Comparison of ENCODE assay signal across 9 mouse cellular contexts in genomic region chr19:22554421-22554941, GRCm38 (mm10).
DNase-seq lines count a peak whose midpoint lies in the region; ATAC-seq lines count a peak whose summit lies in the region.
"Had no signal": no experiment of that assay in that cellular context is flagged by ENCODE, and none has a peak within 500 bp of the region (broad histone marks: within the 10 kb centered on the region; RNA-seq: fewer than 3 reads in every experiment).

No protein-coding gene starts in this region.

- H3K27me3 ChIP-seq in kidney, embryonic 14.5 days (ENCODE audit: control insufficient read depth, insufficient read depth, low read length): no peaks in the 10 kb centered on the region
- H3K27me3 ChIP-seq in limb, embryonic 10.5 days (ENCODE audit: low read depth, poor library complexity, severe bottlenecking): no peaks in the 10 kb centered on the region
- no peaks in the 10 kb centered on the region for H3K27me3 ChIP-seq in neural tube, embryonic 15.5 days (replicated peaks)

- H3K36me3 ChIP-seq in kidney, embryonic 14.5 days (ENCODE audit: control insufficient read depth, insufficient read depth, low read length): no peaks in the 10 kb centered on the region
- H3K36me3 ChIP-seq in limb, embryonic 10.5 days: no peaks in the 10 kb centered on the region
- H3K36me3 ChIP-seq in neural tube, embryonic 15.5 days: no peaks in the 10 kb centered on the region

- no peaks in the 10 kb centered on the region for H3K9me3 ChIP-seq in kidney, embryonic 14.5 days (ENCODE audit: control insufficient read depth, low read length)
- no peaks in the 10 kb centered on the region for H3K9me3 ChIP-seq in limb, embryonic 10.5 days (replicated peaks)
- no peaks in the 10 kb centered on the region for H3K9me3 ChIP-seq in neural tube, embryonic 15.5 days (replicated peaks)

- H3K4me3 ChIP-seq in kidney, embryonic 14.5 days (ENCODE audit: low read length): no peak overlapping the region
- no peak overlapping the region for H3K4me3 ChIP-seq in limb, embryonic 10.5 days
- H3K4me3 ChIP-seq in neural tube, embryonic 15.5 days (replicated peaks): no peak overlapping the region

- no peak overlapping the region for H3K27ac ChIP-seq in kidney, embryonic 14.5 days (ENCODE audit: low read depth, low read length)
- peak overlapping the region; percentile 71 for H3K27ac ChIP-seq in limb, embryonic 10.5 days
- H3K27ac ChIP-seq in neural tube, embryonic 15.5 days (replicated peaks): no peak overlapping the region
- H3K27ac ChIP-seq: liver, embryonic 14.5 days had no signal

- peak; percentile 94 for DNase-seq in brain, adult 2 months (ENCODE audit: low read depth, low spot score)
- DNase-seq in embryo, embryonic 10.5 days (ENCODE audit: low spot score): peak; percentile 66
- DNase-seq in heart, adult 8-10 months (ENCODE audit: low spot score): peak; percentile 60
- DNase-seq in limb, embryonic 10.5 days (ENCODE audit: low spot score): no peak
- DNase-seq in urinary bladder, postnatal 14 days (ENCODE audit: low spot score): no peak
- no peak for DNase-seq in thymus, postnatal 4 days

- 9% methylated on average over 7 of the region's 7 CpGs for WGBS in kidney, embryonic 14.5 days
- WGBS in limb, embryonic 10.5 days: 15% methylated on average over 7 of the region's 7 CpGs
- WGBS in neural tube, embryonic 15.5 days: 5% methylated on average over 7 of the region's 7 CpGs

- H3K4me1 ChIP-seq in kidney, embryonic 14.5 days (ENCODE audit: control insufficient read depth, insufficient read depth, low read length): 0 out of 2 replicates have a peak, but pooled peaks cover 3% of the 10 kb centered on the region
- H3K4me1 ChIP-seq in limb, embryonic 10.5 days: peaks cover 14% of the 10 kb centered on the region
- peaks cover 16% of the 10 kb centered on the region for H3K4me1 ChIP-seq in neural tube, embryonic 15.5 days

- H3K4me2 ChIP-seq in kidney, embryonic 14.5 days (replicated peaks; ENCODE audit: low read depth, low read length): no peak overlapping the region; the same call in 1 of the 2 replicates
- peak overlapping the region; percentile 34 for H3K4me2 ChIP-seq in neural tube, embryonic 15.5 days

- peak; percentile 79 for ATAC-seq in kidney, embryonic 14.5 days (ENCODE audit: low FRiP score, low TSS enrichment)
- ATAC-seq in neural tube, embryonic 15.5 days (ENCODE audit: low FRiP score): peak; percentile 57; the same call in 1 of the 2 replicates

- no peak overlapping the region for H3K9ac ChIP-seq in kidney, embryonic 14.5 days (ENCODE audit: low read depth, low read length)
- H3K9ac ChIP-seq in neural tube, embryonic 15.5 days (replicated peaks): no peak overlapping the region
- H3K9ac ChIP-seq: liver, embryonic 14.5 days had no signal

Comparison
In these comparisons a context has a peak if more than half of its experiments do, and no peak if none do; other contexts are left out.
1. DNase-seq: peak in brain, adult 2 months (single experiment), embryo, embryonic 10.5 days (single experiment) and heart, adult 8-10 months (single experiment); none in limb, embryonic 10.5 days (single experiment), urinary bladder, postnatal 14 days (single experiment) and thymus, postnatal 4 days (single experiment).